Mouse (Mus musculus): ENCODE data around the gene Gdap2.

- peak; percentile 96 for TF ChIP-seq POLR2A (IDR thresholded peaks at IDR 0.05; ENCODE audit: low read depth, low read length)
- no peak for TF ChIP-seq CTCF (IDR thresholded peaks at IDR 0.05; ENCODE audit: borderline replicate concordance, insufficient read depth, low read length)
Observed at GRCm38 (mm10) chr3:100162315-100163105, at the start of gene Gdap2, which contains the start of gene Wdr3.
